Mouse (Mus musculus): ENCODE data around the gene Cds2. TPM values are rescaled to one million over a fixed set of nuclear protein-coding genes. Genes with fewer than 3 reads are reported as not detected.

Cds2 gene
- polyA plus RNA-seq, 1 experiment from 2014 or later = 22.7 TPM

DNA sequence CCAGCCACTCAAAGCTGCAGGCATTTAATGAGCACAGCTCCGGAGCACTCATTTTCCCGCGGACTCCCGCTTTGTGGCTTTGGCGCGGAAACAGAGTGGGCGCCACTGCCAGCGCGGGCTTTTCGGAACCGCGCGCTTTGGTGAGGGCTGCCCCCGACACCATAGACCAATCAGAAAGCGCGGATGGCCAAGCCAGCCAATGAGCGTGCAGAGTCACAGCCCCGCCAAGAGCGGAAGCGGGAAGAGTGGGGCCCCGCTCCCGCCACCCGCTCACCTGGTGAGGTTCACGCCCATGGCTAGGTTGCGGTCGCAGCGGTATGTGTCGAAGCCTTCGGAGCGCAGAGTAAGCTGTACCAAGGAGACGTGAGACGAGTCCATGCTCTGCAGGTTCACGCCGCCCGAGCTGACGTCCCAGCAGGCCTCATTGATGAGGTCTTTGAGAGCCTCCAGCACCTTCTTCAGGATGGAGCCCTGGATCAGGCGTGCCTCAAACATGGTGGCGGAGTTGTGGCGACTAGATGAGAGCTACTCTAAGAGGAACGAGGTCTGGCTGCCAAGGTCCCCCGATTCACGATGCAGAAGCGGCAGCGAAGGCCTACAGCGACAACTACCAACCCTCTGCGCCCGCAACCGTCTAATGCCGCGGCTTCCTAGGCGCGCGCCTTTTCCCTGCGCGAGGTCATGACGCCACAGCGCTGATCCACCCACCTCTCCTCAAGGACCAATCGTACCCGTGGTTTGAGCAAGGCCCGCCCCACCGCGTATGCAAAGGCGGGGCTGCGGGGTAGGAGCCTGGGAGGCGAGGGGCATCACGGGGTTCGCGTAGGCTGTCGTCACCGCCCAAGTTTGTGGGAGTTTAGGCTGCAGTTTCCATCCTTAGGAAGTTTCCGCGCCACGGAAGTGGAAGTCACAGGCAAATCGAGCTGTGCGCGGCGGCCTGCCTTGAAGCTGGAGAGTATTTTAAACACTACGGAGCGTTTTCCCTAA is 10.1 kb upstream of the Cds2 start, which contains the start of gene Pcna:
Gene Pcna (minus strand): TSS at position 773 of the 987 bp plus-strand sequence.
- peaks cover 35% of the 10 kb centered on the region for H3K36me3 ChIP-seq
- H3K4me1 ChIP-seq = peaks cover 53% of the 10 kb centered on the region
- no peaks in the 10 kb centered on the region for H3K27me3 ChIP-seq (ENCODE audit: low read depth, poor library complexity, severe bottlenecking)
- no peaks in the 10 kb centered on the region for H3K9me3 ChIP-seq (replicated peaks)
- peak; percentile 97 for DNase-seq (ENCODE audit: low spot score)
- H3K27ac ChIP-seq (replicated peaks) = peak within 1 kb of the TSS; percentile 91
- peak within 1 kb of the TSS; percentile 72 for H3K4me3 ChIP-seq
- under 1% methylated on average over 79 of the region's 79 CpGs for WGBS

DNA sequence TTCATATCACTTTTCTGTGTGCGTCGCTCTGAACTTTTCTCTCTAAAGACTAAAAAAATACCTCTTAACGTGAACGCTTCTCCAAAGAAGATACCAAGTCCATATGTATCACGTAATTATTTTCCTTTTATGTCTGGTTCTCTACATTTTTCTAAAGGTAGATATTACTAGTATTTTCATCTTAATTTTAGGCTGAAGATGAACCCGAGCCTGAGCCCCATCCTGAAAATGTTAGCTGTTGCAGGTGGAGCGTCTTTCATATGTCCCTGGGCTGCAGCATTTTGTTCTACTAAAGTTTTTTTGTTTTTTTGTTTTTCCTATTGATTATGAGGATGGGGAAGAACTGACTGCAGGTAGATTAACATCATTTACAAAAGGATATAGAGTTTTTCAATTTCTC is 9.3 kb upstream of the Cds2 start:
- Histone ChIP-seq H3K27me3 (ENCODE audit: low read depth, poor library complexity, severe bottlenecking) (no peaks in the 10 kb centered on the region), H3K4me3 (peak overlapping the region; percentile 72), H3K9me3 (replicated peaks) (no peaks in the 10 kb centered on the region), H3K36me3 (peaks cover 27% of the 10 kb centered on the region), H3K27ac (replicated peaks) (peak overlapping the region; percentile 91), H3K4me1 (peaks cover 45% of the 10 kb centered on the region)
- 4% methylated on average over 7 of the region's 7 CpGs for WGBS
- DNase-seq (ENCODE audit: low spot score) = no peak

DNA sequence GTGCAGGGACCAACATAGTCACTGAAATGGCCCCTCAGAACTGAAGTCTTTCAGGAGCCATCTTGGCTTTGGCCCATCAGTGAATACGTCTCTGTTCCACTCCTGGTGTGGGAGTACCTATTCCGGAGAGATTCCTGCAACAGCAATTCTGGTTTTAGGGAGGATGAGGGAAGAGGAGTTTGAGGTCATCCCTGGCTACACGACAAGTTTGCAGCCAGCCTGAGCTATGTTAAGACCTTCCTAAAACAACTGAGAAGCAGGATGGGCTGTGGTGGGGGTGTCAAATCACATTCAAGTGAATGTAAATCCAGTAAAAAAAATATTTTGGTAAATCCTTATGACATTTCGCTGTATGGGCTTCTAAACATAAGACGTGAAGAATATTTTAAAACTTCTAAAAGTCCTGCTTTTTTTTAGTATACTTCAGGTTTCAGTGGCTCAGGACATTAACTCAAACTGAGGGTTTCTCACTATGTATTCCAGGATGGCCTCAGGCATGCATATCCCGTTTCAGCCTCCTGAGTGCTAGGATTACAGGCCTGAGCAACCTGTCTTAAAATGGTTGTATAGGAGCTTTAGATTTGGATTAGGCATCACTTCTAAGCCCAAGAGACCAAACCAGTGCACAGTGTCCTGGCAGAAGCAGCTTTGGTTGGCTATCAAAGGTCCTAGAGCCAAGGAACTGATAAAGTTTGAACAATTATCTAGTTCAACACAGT is 5.4 kb upstream of the Cds2 start:
- Histone ChIP-seq H3K4me1 (peaks cover 14% of the 10 kb centered on the region), H3K9me3 (replicated peaks) (no peaks in the 10 kb centered on the region), H3K36me3 (no peaks in the 10 kb centered on the region), H3K4me3 (no peak overlapping the region), H3K27ac (replicated peaks) (no peak overlapping the region), H3K27me3 (ENCODE audit: low read depth, poor library complexity, severe bottlenecking) (no peaks in the 10 kb centered on the region)
- 90% methylated on average over 6 of the region's 6 CpGs for WGBS
- no peak for DNase-seq (ENCODE audit: low spot score)

DNA sequence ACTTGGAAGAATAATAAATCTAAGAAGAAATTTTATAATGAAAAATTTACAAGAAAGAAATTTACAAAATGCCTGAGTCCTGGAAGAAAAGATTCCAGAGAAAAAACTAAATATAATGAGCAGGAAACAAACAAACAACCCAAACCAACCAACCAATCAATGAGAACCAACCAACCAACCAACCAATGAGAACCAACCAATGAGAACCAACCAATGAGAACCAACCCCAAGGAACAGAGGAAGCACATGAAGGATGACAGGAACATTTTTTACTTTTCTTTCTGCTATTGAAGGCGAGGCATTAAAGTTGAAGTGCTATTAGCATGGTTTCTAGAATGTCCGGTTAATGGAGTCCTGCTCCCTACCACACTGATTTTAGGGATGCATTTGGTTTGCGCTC is 2.3 kb upstream of the Cds2 start:
- WGBS = 95% methylated on average over 3 of the region's 3 CpGs
- peaks cover 22% of the 10 kb centered on the region for H3K4me1 ChIP-seq
- no peak overlapping the region for H3K4me3 ChIP-seq
- H3K36me3 ChIP-seq = no peaks in the 10 kb centered on the region
- no peak overlapping the region for H3K27ac ChIP-seq (replicated peaks)
- H3K27me3 ChIP-seq (ENCODE audit: low read depth, poor library complexity, severe bottlenecking) = no peaks in the 10 kb centered on the region
- no peak for DNase-seq (ENCODE audit: low spot score)
- no peaks in the 10 kb centered on the region for H3K9me3 ChIP-seq (replicated peaks)

DNA sequence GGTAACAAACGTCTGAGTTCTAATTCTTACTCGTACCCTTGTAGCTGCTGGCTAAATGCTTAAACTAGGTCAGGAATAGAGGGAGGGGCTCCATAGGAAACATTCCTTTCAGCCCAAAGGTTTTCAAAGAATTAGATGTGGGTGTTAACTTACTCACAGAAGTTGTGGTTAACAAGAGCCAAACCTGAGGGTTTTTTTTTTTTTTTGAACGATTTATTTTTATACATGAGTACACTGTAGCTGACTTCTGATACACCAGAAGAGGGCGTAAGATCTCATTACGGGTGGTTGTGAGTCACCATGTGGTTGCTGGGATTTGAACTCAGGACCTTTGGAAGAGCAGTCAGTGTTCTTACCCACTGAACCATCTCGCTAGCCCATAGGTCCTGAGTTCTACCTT is 773 bp upstream of the Cds2 start:
- Histone ChIP-seq H3K27me3 (ENCODE audit: low read depth, poor library complexity, severe bottlenecking) (no peaks in the 10 kb centered on the region), H3K27ac (replicated peaks) (no peak overlapping the region), H3K36me3 (no peaks in the 10 kb centered on the region), H3K4me3 (no peak overlapping the region), H3K4me1 (peaks cover 22% of the 10 kb centered on the region), H3K9me3 (replicated peaks) (no peaks in the 10 kb centered on the region)
- WGBS = 76% methylated on average over 6 of the region's 6 CpGs
- no peak for DNase-seq (ENCODE audit: low spot score)

DNA sequence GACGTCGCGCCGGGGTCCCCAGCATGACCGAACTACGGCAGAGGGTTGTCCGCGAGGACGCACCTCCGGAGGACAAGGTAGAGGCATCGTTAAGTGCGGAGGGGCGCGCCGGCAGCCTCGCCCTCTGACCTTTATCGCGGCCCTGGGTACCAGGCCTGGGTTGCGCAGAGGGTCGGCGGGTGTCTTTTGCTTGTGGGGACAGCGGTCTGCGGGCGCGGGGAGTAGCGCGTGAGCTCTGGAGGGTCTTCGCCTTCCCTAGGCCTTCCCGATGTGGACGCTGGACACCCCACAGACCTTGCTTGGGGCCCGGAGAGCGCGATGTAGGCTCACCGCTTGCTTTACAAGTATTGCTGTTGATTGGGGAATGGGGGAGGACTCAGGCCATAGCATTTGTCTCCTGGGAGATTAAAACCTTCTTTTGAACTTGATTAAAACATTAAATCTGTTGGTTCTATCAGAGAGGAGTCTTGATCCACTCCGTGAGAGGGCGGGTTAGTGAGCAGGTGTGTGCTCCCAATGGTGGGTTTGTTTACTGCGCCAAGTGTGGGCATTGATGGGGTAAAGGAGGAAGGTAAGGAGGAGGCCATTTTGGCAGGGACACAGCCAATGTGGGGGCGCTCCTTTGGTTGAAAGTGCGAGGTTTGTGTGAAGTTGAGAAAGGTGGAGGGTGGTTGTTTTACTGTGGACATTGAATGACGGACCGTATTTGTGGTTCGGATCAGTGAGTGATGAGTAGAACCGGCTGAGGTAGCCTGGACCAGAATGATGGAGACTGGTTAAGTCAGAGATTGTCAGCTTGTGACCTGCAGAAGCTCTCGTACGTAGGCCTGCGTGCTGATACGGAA is 695 bp downstream of the Cds2 start:
- WGBS = under 1% methylated on average over 47 of the region's 47 CpGs
- Histone ChIP-seq H3K9me3 (replicated peaks) (no peaks in the 10 kb centered on the region), H3K36me3 (no peaks in the 10 kb centered on the region), H3K4me1 (peaks cover 22% of the 10 kb centered on the region), H3K27ac (replicated peaks) (peak overlapping the region; percentile 93), H3K4me3 (peak overlapping the region; percentile 92), H3K27me3 (ENCODE audit: low read depth, poor library complexity, severe bottlenecking) (no peaks in the 10 kb centered on the region)
- peak; percentile 51 for DNase-seq (ENCODE audit: low spot score)

DNA sequence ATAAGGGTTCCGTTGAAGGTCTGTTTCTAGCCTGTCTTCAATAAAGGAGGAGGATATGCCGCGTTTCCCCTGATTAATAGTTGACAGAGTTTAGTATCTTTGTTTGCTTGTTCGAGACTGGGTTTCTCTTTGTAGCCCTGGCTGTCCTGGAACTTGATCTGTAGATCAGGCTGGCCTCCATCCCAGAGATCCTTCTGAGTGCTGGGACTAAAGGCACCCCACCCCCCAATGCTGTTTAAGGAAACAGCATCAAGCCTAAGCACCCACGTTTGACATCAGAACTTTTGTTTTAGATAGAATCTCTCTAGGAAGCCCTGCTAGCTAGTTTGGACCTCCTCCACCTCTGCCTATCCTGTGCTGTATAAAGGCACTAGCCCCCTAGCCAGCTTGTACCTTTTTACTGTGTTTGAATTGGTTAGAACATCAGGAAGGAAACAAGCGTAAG is 1.3 kb downstream of the Cds2 start:
- Histone ChIP-seq H3K36me3 (no peaks in the 10 kb centered on the region), H3K27ac (replicated peaks) (peak overlapping the region; percentile 93), H3K4me3 (peak overlapping the region; percentile 92), H3K4me1 (peaks cover 22% of the 10 kb centered on the region), H3K9me3 (replicated peaks) (no peaks in the 10 kb centered on the region), H3K27me3 (ENCODE audit: low read depth, poor library complexity, severe bottlenecking) (no peaks in the 10 kb centered on the region)
- WGBS = 18% methylated on average over 6 of the region's 6 CpGs
- DNase-seq (ENCODE audit: low spot score) = no peak

DNA sequence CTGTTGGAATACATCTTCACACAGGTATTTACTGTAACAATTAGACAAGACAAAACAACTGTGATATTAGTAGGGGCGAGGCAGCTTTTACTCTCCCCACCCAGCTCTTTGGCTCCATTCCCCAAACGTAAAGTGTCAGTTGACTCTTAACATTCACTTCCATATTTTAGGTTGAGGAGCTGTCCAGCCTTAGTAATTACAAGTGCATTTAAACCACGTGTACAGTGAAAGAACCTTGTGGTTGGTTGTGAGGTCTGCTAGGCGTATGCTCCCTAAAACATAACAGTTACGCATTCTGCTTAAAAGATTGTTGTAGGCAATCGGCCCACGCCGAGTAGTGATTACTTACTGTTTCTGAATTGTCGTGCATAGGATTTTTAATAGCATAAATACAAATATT is 2.2 kb downstream of the Cds2 start:
- no peaks in the 10 kb centered on the region for H3K9me3 ChIP-seq (replicated peaks)
- peak overlapping the region; percentile 92; the same call in 1 of the 2 replicates for H3K4me3 ChIP-seq
- H3K27me3 ChIP-seq (ENCODE audit: low read depth, poor library complexity, severe bottlenecking) = no peaks in the 10 kb centered on the region
- no peak overlapping the region for H3K27ac ChIP-seq (replicated peaks)
- no peak for DNase-seq (ENCODE audit: low spot score)
- no peaks in the 10 kb centered on the region for H3K36me3 ChIP-seq
- peaks cover 22% of the 10 kb centered on the region for H3K4me1 ChIP-seq
- 90% methylated on average over 9 of the region's 9 CpGs for WGBS

DNA sequence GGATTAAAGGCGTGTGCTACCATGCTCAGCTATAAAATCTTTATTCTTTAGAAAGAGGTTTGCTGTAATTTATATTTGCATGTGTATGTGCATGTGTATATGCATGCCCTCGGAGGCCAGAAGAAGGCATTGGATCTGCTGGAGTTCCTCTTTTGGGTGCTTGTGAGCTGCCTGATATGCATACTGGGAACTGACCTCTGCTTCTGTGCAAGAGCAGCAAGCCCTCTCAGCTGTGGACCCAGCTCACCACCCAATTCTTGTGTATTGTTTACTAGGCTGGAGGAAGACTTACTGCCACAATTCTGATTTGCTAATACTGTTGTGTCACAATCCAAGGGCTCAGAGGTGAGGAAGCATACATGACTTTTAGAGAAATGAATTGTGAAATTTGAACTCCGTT is 3.1 kb downstream of the Cds2 start:
- Histone ChIP-seq H3K27me3 (ENCODE audit: low read depth, poor library complexity, severe bottlenecking) (no peaks in the 10 kb centered on the region), H3K9me3 (replicated peaks) (no peaks in the 10 kb centered on the region), H3K4me1 (peaks cover 22% of the 10 kb centered on the region), H3K4me3 (no peak overlapping the region), H3K27ac (replicated peaks) (no peak overlapping the region), H3K36me3 (no peaks in the 10 kb centered on the region)
- 93% methylated on average over 3 of the region's 3 CpGs for WGBS
- no peak for DNase-seq (ENCODE audit: low spot score)

DNA sequence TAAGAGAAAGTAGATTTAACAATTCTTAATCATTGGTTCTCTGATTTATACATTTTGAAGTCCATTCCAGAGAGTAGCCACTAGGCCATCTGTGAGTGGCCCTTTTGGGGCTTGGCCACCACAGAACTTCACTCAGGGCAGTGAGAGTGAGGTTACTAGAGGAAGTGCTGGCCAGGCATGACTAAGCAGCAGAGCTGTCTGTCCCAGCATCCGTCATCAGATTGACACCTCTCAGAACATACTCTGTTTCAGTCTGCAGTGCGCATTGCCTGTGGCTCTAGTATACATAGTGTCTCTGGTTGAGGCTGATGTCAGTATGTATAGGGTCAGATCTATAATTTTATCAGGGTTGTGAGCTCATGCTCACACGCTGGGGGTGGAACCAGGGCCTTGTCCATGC is 6.3 kb downstream of the Cds2 start:
- WGBS = 96% methylated on average over 3 of the region's 3 CpGs
- Histone ChIP-seq H3K36me3 (peaks cover 4% of the 10 kb centered on the region; the same call in 1 of the 2 replicates), H3K4me1 (peaks cover 9% of the 10 kb centered on the region), H3K9me3 (replicated peaks) (no peaks in the 10 kb centered on the region), H3K4me3 (no peak overlapping the region), H3K27me3 (ENCODE audit: low read depth, poor library complexity, severe bottlenecking) (no peaks in the 10 kb centered on the region), H3K27ac (replicated peaks) (no peak overlapping the region)
- DNase-seq (ENCODE audit: low spot score) = no peak

DNA sequence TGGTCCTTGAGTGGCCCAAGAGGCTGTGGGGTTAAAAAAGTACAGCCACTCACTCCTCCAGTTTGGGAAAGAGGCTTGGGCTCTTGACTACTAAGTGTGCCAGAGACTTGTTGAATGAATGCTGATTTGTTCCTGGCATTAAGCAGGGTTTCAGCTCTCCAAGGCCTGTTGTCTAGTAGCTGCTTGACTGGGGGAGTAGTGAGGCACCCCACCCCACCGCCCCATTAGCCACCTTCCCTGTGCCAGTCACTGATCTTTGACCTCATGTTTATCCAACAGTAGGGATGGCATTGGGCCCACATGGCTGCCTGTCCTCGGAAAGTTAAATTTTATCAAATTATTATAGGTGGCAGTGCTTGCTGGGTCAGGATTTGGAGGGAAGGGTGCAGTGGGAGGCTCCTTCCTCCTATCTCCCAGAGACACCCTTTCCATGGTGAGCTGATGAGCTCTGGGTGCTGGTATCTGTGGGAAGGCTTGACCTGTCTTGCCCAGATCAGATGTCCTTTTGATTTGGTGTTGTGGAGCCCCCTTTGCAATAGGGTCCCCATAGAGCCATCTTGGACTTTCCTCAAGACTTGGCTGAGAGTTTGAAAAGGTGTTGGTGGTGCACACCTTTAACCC is 7.5 kb downstream of the Cds2 start:
- Histone ChIP-seq H3K27me3 (ENCODE audit: low read depth, poor library complexity, severe bottlenecking) (no peaks in the 10 kb centered on the region), H3K9me3 (replicated peaks) (no peaks in the 10 kb centered on the region), H3K36me3 (peaks cover 5% of the 10 kb centered on the region), H3K27ac (replicated peaks) (no peak overlapping the region), H3K4me1 (no peaks in the 10 kb centered on the region), H3K4me3 (no peak overlapping the region)
- no peak for DNase-seq (ENCODE audit: low spot score)
- WGBS = 90% methylated on average over 2 of the region's 2 CpGs
